Mouse (Mus musculus) testis, postnatal 14 days (tissue): ENCODE measurements at regions not wholly inside any gene's neighbourhood (a gene's known extent, or its start where the extent isn't known, plus 50 kb on each side); places are given as distances from the start of the nearest gene placed in this dataset.

Experiments
- DNase-seq: peaks from one replicate; pipeline ENCODE4 v3.0.0; 2021; ENCODE audit warnings: low spot score

DNA sequence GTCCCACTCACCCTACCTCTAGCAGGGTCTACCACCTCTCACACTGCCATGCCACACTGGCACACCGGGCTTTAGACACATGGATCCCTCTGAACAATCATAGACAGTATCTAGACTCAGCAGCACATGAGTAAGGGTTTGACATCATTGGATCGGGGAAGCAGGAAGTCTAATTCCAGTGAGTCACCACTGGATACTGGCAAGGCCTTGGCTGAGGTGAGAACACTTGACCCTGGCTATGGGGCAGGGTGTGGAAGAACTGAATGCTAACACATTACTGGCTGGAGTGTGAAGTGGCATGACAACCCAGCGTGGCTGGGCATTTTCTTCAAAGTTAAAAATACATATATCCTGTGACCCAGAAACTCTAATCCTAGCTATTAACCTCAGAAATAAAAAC lies 114.4 kb downstream of the H2afy start:
- no peak for DNase-seq

DNA sequence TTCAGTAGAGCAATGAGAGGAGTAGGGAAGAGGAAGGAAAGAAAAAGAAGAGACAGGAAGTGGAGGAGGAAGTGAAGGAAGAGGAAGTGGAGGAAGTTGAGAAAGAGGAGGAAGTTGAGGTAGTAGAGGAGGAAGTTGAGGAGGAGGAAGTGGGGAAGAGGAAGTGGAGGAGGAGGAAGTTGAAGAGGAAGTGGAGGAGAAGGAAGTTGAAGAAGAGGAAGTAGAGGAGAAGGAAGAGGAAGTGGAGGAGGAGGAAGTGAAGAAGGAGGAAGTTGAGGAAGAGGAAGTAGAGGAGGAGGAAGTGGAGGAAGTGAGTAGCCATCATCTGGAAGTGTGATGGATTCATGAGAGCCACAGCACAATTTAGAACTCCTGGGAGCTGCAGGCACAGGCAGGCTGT lies 122.2 kb downstream of the H2afy start:
- DNase-seq = no peak

- no peak for DNase-seq
These were observed 125.7 kb downstream of the H2afy start for GRCm38 (mm10) chr13:56010416-56010815.

- DNase-seq = no peak
These were observed 129.3 kb downstream of the H2afy start for GRCm38 (mm10) chr13:56006827-56007226.

GRCm38 (mm10) chr13:56005746-56006145 lies 130.4 kb downstream of the H2afy start:
- no peak for DNase-seq

- DNase-seq = peak; percentile 18
These were observed 132.3 kb downstream of the H2afy start for GRCm38 (mm10) chr13:56003724-56004393.

- DNase-seq = no peak
These were observed 140.9 kb downstream of the H2afy start for GRCm38 (mm10) chr13:55995255-55995654.

DNA sequence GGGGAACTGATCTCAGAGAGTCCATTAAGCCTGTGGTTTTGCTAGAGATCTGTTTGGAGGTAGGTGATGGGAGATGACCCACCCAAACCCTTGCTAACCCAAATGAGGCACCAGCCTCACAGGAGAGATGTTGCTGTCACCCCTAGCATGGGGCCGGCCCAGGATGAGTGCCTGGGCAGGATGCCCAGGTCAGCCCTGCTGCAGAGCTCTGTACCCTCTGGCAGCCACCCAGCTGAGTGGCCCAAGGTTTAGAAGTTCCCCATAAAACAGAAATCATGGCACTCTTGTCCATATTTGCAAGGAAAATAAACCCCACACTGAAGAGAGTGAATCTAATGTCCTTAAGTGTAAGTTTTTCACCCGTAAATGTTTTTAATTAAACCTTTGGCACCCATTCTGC lies 141.7 kb downstream of the H2afy start:
- DNase-seq = no peak

- no peak for DNase-seq
These were observed 143.5 kb downstream of the H2afy start for GRCm38 (mm10) chr13:55992699-55993098.

DNA sequence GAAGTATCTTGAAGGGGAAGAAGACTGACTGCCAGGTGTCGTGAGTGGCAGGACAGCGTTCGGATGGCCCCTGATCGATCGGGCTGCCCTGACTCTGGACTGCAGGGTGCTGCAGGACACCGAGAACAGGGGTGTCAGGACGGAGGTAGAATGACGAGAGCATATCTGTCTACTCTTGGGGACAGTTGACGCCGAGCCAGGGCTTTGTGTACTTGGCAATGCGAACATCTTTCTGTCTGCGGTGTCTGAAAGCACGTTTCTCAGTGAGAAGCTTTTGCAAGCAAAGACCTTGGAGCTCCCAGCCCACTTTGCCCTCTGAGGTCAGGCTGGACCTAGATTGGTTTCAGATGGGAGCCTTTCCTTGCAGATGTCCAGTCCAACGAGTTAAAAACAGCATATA lies 144.9 kb downstream of the H2afy start:
- DNase-seq = no peak

- no peak for DNase-seq
These were observed 146.0 kb downstream of the H2afy start for GRCm38 (mm10) chr13:55990186-55990585.

GRCm38 (mm10) chr13:55989401-55989800 lies 146.8 kb downstream of the H2afy start:
- DNase-seq = no peak

- no peak for DNase-seq
These were observed 149.4 kb upstream of the Pitx1 start for GRCm38 (mm10) chr13:55985396-55985795.

DNA sequence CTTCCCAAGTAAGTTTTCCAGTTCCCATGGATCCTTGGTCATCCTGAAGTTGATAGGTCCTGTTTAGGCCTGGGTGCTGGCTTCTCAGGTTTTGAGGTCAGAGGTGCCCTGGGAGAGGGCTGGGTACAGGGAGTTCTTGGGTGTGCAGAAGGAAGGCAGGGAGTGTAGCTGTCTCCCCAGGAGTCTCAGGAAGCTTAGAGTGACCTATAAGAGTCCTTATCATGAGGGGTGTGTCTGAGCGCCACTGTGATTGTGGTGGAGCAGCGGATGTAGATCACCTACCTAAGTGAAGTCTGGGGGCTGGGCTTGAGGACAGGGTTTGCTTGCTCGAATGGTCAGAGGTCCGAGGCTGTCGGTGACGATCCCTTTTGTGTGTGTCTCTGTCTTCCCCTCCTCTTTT lies 148.8 kb upstream of the Pitx1 start:
- DNase-seq = no peak

DNA sequence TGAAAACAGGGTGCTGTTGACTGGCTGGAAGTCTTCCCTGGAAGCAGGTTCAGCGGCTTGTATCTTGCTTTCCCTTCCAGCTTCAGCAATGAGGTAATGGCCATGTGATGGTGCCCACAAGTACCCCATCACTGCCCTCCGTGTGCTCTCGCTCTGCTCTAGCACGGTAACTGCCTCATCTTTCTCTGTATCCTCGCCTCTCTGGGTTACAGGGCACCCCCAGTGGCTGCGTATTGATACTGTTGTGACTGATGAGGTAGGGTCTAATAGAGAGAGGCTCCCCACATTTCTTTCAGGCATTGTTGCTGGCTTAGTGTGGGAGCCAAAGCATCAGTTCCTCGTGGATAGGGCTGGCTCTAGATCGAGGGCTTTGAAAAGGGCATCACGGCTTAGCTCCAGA lies 147.9 kb upstream of the Pitx1 start:
- no peak for DNase-seq

- DNase-seq = no peak
These were observed 145.0 kb upstream of the Pitx1 start for GRCm38 (mm10) chr13:55981041-55981440.

- no peak for DNase-seq
These were observed 141.9 kb upstream of the Pitx1 start for GRCm38 (mm10) chr13:55977902-55978301.

DNA sequence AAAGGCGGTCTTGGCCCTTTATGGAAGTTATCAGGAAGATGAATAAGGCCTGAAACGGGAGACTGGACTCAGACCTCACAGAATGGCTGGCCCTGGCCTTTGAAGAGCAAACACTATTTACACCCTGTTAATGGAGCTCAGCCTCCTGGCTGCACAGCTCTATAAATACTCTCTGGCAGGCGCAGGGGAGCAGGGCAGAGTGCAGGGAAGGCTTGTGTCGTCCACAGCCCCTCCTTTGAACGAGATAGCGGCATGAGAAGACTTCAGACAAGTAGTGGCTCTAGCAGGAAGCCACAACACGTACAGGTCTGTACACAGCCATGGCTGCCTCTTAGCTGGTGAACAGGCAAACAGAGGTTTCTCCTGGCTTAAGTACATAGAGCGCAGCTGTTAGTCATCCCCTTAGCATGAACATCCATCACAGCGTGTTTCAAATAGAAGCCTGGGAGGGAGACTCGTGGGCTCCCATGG lies 141.0 kb upstream of the Pitx1 start:
- no peak for DNase-seq

- DNase-seq = no peak
These were observed 138.1 kb upstream of the Pitx1 start for GRCm38 (mm10) chr13:55974105-55974504.

DNA sequence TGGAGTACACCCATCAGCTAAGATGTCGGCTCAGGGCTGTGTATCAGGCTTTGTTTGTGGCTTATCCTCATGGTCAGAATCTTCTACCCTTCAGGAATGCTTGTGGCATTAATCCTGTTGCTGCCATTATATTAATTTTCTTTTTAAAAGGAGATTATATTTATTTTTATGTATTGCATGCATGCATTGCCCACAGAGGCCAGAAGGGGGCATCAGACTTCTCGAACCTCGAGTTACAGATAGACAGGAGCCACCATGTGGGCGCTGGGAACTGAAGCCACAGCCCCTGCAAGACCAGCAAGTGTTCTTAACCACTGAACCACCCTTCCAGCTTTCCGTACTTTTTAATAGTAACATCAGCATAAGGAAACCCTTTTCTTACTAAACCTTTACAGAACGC lies 134.7 kb upstream of the Pitx1 start:
- no peak for DNase-seq

DNA sequence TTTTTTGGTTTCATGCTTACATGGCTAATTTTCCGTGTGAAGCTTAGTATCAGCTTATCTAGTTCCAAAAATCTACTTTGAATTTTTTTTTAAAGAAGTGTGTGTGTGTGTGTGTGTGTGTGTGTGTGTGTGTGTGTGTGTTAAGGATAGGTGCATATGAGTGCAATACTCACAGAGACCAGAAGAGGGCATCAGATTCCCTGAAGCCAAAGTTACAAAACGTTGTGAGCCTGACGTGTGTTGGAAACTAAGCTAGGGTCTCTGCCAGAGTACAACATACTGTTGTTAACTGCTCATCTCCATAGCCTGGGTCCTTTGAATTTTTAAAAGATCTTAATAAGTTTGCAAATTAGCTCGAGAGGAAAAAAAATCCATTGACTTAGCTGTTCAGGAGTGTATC lies 133.5 kb upstream of the Pitx1 start:
- no peak for DNase-seq

DNA sequence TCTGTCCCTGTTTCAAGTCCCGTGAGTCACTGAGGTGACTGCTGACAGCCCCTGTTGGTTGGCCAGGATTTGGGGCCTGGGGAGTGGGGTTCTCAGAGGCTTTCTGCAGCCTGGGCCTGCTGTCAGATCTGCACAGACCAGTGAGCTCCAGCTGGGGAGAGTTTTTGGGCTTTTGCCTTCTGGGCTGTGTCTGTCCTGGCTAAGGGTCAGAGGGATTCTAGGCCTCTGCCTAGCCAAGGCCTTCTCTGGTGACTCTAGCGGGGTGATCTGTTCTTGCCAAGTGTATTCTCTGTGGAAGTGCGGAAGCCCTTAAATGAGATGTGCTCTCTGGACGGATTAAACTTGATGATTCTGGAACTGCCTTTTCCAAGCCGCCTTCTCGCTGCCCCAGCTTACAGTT lies 131.2 kb upstream of the Pitx1 start:
- DNase-seq = no peak

DNA sequence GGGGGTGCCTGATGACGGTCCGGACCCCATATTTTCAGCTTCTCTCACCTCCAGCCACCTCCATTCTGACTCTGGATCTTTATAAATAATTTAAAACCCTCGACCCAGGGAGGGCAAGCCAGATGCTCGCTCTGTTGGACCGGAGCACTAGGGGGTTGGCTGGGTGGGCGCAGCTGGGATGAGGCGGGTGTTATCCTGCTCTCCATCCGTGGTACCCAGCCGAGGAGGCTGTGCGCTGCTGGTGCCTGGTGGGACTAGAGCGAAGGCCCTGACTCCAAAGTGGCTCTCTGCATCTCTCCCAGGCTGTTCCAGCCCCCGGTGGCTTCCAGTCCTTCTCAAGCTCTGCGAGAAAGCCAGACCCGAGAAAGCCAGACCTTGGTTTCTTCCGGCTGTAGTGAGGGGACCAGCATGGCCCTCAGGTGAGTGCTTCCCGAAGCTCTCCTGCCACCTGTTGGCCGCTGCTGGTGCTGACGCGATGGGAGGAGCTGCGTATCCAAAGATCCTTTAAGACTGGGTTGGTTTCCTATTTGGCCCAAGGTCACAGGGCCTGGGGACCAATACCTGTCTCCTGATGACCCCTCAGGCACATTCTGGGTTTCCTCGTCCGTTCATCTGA lies 127.1 kb upstream of the Pitx1 start:
- peak; percentile 52 for DNase-seq

GRCm38 (mm10) chr13:55962254-55962866 lies 126.4 kb upstream of the Pitx1 start:
- no peak for DNase-seq
